Mouse (Mus musculus): ENCODE measurements around the gene Il27. TPM values are rescaled to one million over a fixed set of nuclear protein-coding genes. Genes with fewer than 3 reads are reported as not detected.
"Not testable (repeated sequence)": the region's sequence is repeated elsewhere in the genome, so short reads cannot be mapped to it uniquely, and the experiment has no call there.

Gene Il27
- total RNA-seq (2014; fragmentation: Nextera tagmentation): not detected in 2 replicates
- not detected in 2 replicates for total RNA-seq (2017)
- polyA plus RNA-seq (2012): not detected in 2 replicates

GRCm38 (mm10) chr7:126594862-126595561, at the start of gene Il27:
TSS of gene Il27 (minus strand) at chr7:126594941.
- TF ChIP-seq CTCF (IDR thresholded peaks at IDR 0.05; ENCODE audit: low read depth, low read length) (no peak), TAL1 (conservative IDR thresholded peaks at IDR 0.05; ENCODE audit: low read depth, low read length) (no peak), GATA2 (IDR thresholded peaks at IDR 0.05; ENCODE audit: borderline replicate concordance, low read depth, low read length) (no peak), GATA1 (IDR thresholded peaks at IDR 0.05; ENCODE audit: borderline replicate concordance, low read length) (no peak), POLR2AphosphoS5 (IDR thresholded peaks at IDR 0.05; ENCODE audit: insufficient replicate concordance, low read depth, low read length) (no peak)
- DNase-seq (ENCODE audit: low spot score): no peak
- Histone ChIP-seq H3K4me3 (ENCODE audit: low read depth, low read length) (no peak within 1 kb of the TSS), H3K27me3 (ENCODE audit: insufficient read depth, low read length) (peaks cover 77% of the 10 kb centered on the region), H3K4me1 (ENCODE audit: insufficient read depth, low read depth, low read length) (peaks cover 5% of the 10 kb centered on the region; the same call in 1 of the 2 replicates), H3K9me3 (replicated peaks) (no peaks in the 10 kb centered on the region), H3K36me3 (replicated peaks) (no peaks in the 10 kb centered on the region)
- no peak for ATAC-seq (ENCODE audit: extremely low read depth, insufficient number of reproducible peaks, low FRiP score, poor library complexity, severe bottlenecking)

- peaks cover 20% of the 10 kb centered on the region for H3K4me1 ChIP-seq (ENCODE audit: insufficient read depth, low read depth, low read length)
- H3K9me3 ChIP-seq (replicated peaks): no peaks in the 10 kb centered on the region
- TF ChIP-seq CTCF (IDR thresholded peaks at IDR 0.05; ENCODE audit: low read depth, low read length): no peak
- no peak for TF ChIP-seq GATA1 (IDR thresholded peaks at IDR 0.05; ENCODE audit: borderline replicate concordance, low read length)
- TF ChIP-seq GATA2 (IDR thresholded peaks at IDR 0.05; ENCODE audit: borderline replicate concordance, low read depth, low read length): no peak
- TF ChIP-seq TAL1 (conservative IDR thresholded peaks at IDR 0.05; ENCODE audit: low read depth, low read length): no peak
- TF ChIP-seq POLR2AphosphoS5 (IDR thresholded peaks at IDR 0.05; ENCODE audit: insufficient replicate concordance, low read depth, low read length): no peak
- H3K36me3 ChIP-seq (replicated peaks): no peaks in the 10 kb centered on the region
- DNase-seq (ENCODE audit: low spot score) (no peak), ATAC-seq (ENCODE audit: extremely low read depth, insufficient number of reproducible peaks, low FRiP score, poor library complexity, severe bottlenecking) (no peak)
- no peak overlapping the region for H3K4me3 ChIP-seq (ENCODE audit: low read depth, low read length)
- no peaks in the 10 kb centered on the region for H3K27me3 ChIP-seq (ENCODE audit: insufficient read depth, low read length)
These were observed 49.6 kb upstream of the Il27 start for GRCm38 (mm10) chr7:126644345-126644744.

GRCm38 (mm10) chr7:126643244-126643617, 48.5 kb upstream of the Il27 start:
- not testable (repeated sequence) for H3K9me3 ChIP-seq (replicated peaks); DNase-seq (ENCODE audit: low spot score); H3K27me3 ChIP-seq (ENCODE audit: insufficient read depth, low read length); H3K36me3 ChIP-seq (replicated peaks); ATAC-seq (ENCODE audit: extremely low read depth, insufficient number of reproducible peaks, low FRiP score, poor library complexity, severe bottlenecking); H3K4me3 ChIP-seq (ENCODE audit: low read depth, low read length)
- peaks cover 11% of the 10 kb centered on the region for H3K4me1 ChIP-seq (ENCODE audit: insufficient read depth, low read depth, low read length)

GRCm38 (mm10) chr7:126642545-126643243, 48.0 kb upstream of the Il27 start:
- TF ChIP-seq CTCF (IDR thresholded peaks at IDR 0.05; ENCODE audit: low read depth, low read length): no peak
- no peak for TF ChIP-seq GATA1 (IDR thresholded peaks at IDR 0.05; ENCODE audit: borderline replicate concordance, low read length)
- no peak for TF ChIP-seq POLR2AphosphoS5 (IDR thresholded peaks at IDR 0.05; ENCODE audit: insufficient replicate concordance, low read depth, low read length)
- TF ChIP-seq TAL1 (conservative IDR thresholded peaks at IDR 0.05; ENCODE audit: low read depth, low read length): no peak
- TF ChIP-seq GATA2 (IDR thresholded peaks at IDR 0.05; ENCODE audit: borderline replicate concordance, low read depth, low read length): no peak
- DNase-seq (ENCODE audit: low spot score): no peak
- ATAC-seq (ENCODE audit: extremely low read depth, insufficient number of reproducible peaks, low FRiP score, poor library complexity, severe bottlenecking): no peak
- H3K4me1 ChIP-seq (ENCODE audit: insufficient read depth, low read depth, low read length): peaks cover 11% of the 10 kb centered on the region
- H3K4me3 ChIP-seq (ENCODE audit: low read depth, low read length): no peak overlapping the region
- no peaks in the 10 kb centered on the region for H3K36me3 ChIP-seq (replicated peaks)
- no peaks in the 10 kb centered on the region for H3K9me3 ChIP-seq (replicated peaks)
- peaks cover 7% of the 10 kb centered on the region; the same call in 1 of the 2 replicates for H3K27me3 ChIP-seq (ENCODE audit: insufficient read depth, low read length)

GRCm38 (mm10) chr7:126636733-126637520, 42.2 kb upstream of the Il27 start:
- Histone ChIP-seq H3K4me3 (ENCODE audit: low read depth, low read length) (no peak overlapping the region), H3K36me3 (replicated peaks) (no peaks in the 10 kb centered on the region), H3K27me3 (ENCODE audit: insufficient read depth, low read length) (peaks cover 10% of the 10 kb centered on the region; the same call in 1 of the 2 replicates), H3K9me3 (replicated peaks) (no peaks in the 10 kb centered on the region), H3K4me1 (ENCODE audit: insufficient read depth, low read depth, low read length) (peaks cover 35% of the 10 kb centered on the region)
- TF ChIP-seq CTCF (IDR thresholded peaks at IDR 0.05; ENCODE audit: low read depth, low read length): peak; percentile 34; the same call in 1 of the 2 replicates
- TF ChIP-seq GATA2 (IDR thresholded peaks at IDR 0.05; ENCODE audit: borderline replicate concordance, low read depth, low read length): no peak
- ATAC-seq (ENCODE audit: extremely low read depth, insufficient number of reproducible peaks, low FRiP score, poor library complexity, severe bottlenecking) (no peak), DNase-seq (ENCODE audit: low spot score) (no peak)

DNA sequence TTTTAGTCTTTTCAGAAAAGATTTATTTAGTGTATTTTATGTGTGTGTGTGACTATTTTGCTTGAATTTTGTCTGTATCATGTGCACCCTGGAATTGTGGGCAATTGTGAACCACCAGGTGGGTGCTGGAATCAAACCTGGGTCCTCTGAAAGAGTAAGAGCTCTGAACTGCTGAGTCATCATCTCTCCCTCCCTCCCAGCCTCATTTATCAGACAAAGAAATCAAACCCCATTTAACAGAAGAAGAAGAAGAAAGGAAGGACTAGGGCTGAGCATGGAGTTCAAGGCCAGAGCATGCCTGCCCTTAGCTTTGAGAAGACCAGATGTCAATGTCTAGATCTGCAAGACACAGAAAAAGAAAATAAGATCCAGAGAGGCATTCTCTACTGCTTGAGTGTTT, 40.6 kb upstream of the Il27 start:
- TF ChIP-seq CTCF (IDR thresholded peaks at IDR 0.05; ENCODE audit: low read depth, low read length): no peak
- Histone ChIP-seq H3K36me3 (replicated peaks) (no peaks in the 10 kb centered on the region), H3K4me3 (ENCODE audit: low read depth, low read length) (no peak overlapping the region), H3K9me3 (replicated peaks) (no peaks in the 10 kb centered on the region), H3K27me3 (ENCODE audit: insufficient read depth, low read length) (peaks cover 10% of the 10 kb centered on the region; the same call in 1 of the 2 replicates), H3K4me1 (ENCODE audit: insufficient read depth, low read depth, low read length) (peaks cover 44% of the 10 kb centered on the region)
- DNase-seq (ENCODE audit: low spot score) (no peak), ATAC-seq (ENCODE audit: extremely low read depth, insufficient number of reproducible peaks, low FRiP score, poor library complexity, severe bottlenecking) (no peak)

All from G1E (cell line).